Mouse (Mus musculus): ENCODE measurements around the gene Rpa3. TPM values are rescaled to one million over a fixed set of nuclear protein-coding genes. Genes with fewer than 3 reads are reported as not detected.
A peak's percentile ranks its signal among the peaks of the same experiment; 100 is the strongest.

The Rpa3 gene
- polyA plus RNA-seq (2016; fragmentation: Nextera tagmentation; extraction: Ambion mirVana) = 187 and 194 TPM in 2 replicates

DNA sequence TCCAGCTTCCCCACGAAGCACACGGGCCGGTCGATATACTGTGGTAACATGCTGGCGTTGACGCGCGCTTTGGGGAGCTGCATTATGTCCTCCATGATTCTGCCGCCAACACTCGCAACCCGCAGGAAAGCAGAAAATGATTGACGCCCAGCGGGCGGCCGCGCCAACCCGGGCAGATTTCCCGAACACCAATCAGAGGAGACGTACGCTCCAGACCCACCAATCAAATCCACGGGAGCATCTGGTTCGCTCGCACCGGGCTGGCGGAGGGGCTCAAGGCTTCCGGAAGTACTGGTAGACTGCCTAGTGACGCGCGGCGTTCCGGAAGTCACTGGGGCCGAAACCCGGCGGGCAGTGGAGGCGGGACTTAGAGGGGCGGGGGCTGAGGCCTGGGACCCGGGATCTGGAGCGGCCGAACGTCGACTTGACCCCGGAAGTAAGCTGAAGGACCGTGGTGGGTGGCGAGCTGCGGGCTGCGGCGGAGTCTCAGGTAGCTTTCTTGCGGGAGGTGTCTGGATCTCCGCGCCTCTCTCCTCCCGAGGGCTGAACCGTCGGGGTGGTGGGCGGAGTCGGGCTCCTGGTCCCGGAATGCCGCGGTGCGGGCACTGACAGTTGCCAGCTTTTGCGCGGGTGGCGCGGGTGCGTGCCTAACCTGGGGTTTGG lies at the start of gene Rpa3, which contains the start of the genes Umad1 and Gm45062:
Rpa3 (minus strand) TSS at position 170 of the 663 bp plus-strand sequence.
Umad1 (plus strand) TSS at position 285 of the 663 bp plus-strand sequence.
Gm45062 (plus strand) TSS at position 447 of the 663 bp plus-strand sequence.
- H3K27me3 ChIP-seq = no peaks in the 10 kb centered on the region
- peak within 1 kb of the TSS; percentile 81 for H3K4me3 ChIP-seq (replicated peaks)
- peak within 1 kb of the TSS; percentile 82 for H3K9ac ChIP-seq
- peak; percentile 100 for ATAC-seq (ENCODE audit: low FRiP score)
- WGBS = under 1% methylated on average over 63 of the region's 64 CpGs
- H3K36me3 ChIP-seq (replicated peaks) = peaks cover 8% of the 10 kb centered on the region; the same call in 1 of the 2 replicates
- H3K27ac ChIP-seq = peak within 1 kb of the TSS; percentile 86
- no peaks in the 10 kb centered on the region for H3K9me3 ChIP-seq
- peak within 1 kb of the TSS; percentile 87 for H3K4me2 ChIP-seq
- peaks cover 19% of the 10 kb centered on the region for H3K4me1 ChIP-seq

- Histone ChIP-seq H3K4me1 (no peaks in the 10 kb centered on the region), H3K27me3 (no peaks in the 10 kb centered on the region), H3K36me3 (replicated peaks) (no peaks in the 10 kb centered on the region), H3K9me3 (no peaks in the 10 kb centered on the region), H3K4me3 (replicated peaks) (no peak overlapping the region), H3K27ac (no peak overlapping the region), H3K4me2 (no peak overlapping the region), H3K9ac (no peak overlapping the region)
- 85% methylated on average over 6 of the region's 6 CpGs for WGBS
- ATAC-seq (ENCODE audit: low FRiP score) = no peak
These were observed 49.2 kb upstream of the Rpa3 start for GRCm38 (mm10) chr6:8307878-8308775.

- no peak overlapping the region for H3K4me3 ChIP-seq (replicated peaks)
- no peaks in the 10 kb centered on the region for H3K27me3 ChIP-seq
- 0 out of 2 replicates have a peak, but pooled peaks have one; percentile 59 for ATAC-seq (ENCODE audit: low FRiP score)
- H3K9ac ChIP-seq = no peak overlapping the region
- peaks cover 4% of the 10 kb centered on the region; the same call in 1 of the 2 replicates for H3K4me1 ChIP-seq
- no peak overlapping the region for H3K4me2 ChIP-seq
- H3K36me3 ChIP-seq (replicated peaks) = no peaks in the 10 kb centered on the region
- H3K27ac ChIP-seq = 0 out of 2 replicates have a peak overlapping the region, but pooled peaks have one; percentile 31
- 58% methylated on average over 6 of the region's 6 CpGs for WGBS
- H3K9me3 ChIP-seq = no peaks in the 10 kb centered on the region
These were observed 40.3 kb upstream of the Rpa3 start for GRCm38 (mm10) chr6:8299066-8299863.

DNA sequence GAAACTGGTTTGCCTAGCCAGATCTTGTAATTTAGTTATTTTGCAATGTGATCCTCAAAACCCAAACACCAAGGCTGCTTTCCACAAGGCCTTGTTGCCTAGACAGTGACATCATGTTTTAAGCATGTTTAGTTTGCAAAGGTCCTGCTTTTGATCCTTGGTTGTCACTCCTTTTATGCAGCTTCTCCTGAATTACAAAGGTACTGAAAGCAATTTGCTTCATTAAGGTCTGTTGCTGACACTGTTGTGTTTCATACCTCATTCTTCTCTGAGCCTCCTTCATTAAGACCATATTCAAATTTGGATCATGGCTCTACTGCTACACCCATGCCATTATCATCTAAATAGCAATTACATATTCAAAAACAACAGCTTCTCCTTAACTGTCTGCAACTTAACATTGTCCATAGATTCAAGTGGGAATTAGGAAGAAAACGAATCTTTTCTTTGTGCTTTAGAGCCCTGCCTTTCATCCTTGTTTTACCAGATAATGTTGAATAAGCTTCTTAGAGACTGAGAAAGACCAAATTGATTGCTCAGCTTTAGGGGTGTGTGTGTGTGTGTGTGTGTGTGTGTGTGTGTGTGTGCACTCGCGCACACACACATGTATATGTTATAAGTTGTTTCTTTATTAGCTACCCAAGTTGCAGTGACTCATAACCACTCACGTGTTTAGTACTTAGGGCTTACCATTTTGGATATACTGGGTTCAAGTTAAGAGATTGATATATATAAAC lies 35.2 kb upstream of the Rpa3 start:
- Histone ChIP-seq H3K4me2 (no peak overlapping the region), H3K9me3 (no peaks in the 10 kb centered on the region), H3K9ac (no peak overlapping the region), H3K4me1 (peaks cover 6% of the 10 kb centered on the region), H3K4me3 (replicated peaks) (no peak overlapping the region), H3K27ac (no peak overlapping the region), H3K27me3 (no peaks in the 10 kb centered on the region), H3K36me3 (replicated peaks) (no peaks in the 10 kb centered on the region)
- ATAC-seq (ENCODE audit: low FRiP score) = peak; percentile 88
- WGBS = 36% methylated on average over 4 of the region's 4 CpGs

- no peak for ATAC-seq (ENCODE audit: low FRiP score)
- Histone ChIP-seq H3K4me2 (no peak overlapping the region), H3K27ac (no peak overlapping the region), H3K9ac (no peak overlapping the region), H3K4me1 (peaks cover 1% of the 10 kb centered on the region; the same call in 1 of the 2 replicates), H3K9me3 (no peaks in the 10 kb centered on the region), H3K4me3 (replicated peaks) (no peak overlapping the region), H3K36me3 (replicated peaks) (no peaks in the 10 kb centered on the region), H3K27me3 (no peaks in the 10 kb centered on the region)
- WGBS = 80% methylated on average over 4 of the region's 4 CpGs
These were observed 30.0 kb upstream of the Rpa3 start for GRCm38 (mm10) chr6:8288755-8289580.

- Histone ChIP-seq H3K9me3 (no peaks in the 10 kb centered on the region), H3K4me1 (no peaks in the 10 kb centered on the region)
- 96% methylated on average over 3 of the region's 3 CpGs for WGBS
These were observed 27.2 kb upstream of the Rpa3 start for GRCm38 (mm10) chr6:8286146-8286545.

GRCm38 (mm10) chr6:8285401-8285960 lies 26.5 kb upstream of the Rpa3 start:
- Histone ChIP-seq H3K36me3 (replicated peaks) (no peaks in the 10 kb centered on the region), H3K27ac (no peak overlapping the region), H3K27me3 (no peaks in the 10 kb centered on the region), H3K9ac (no peak overlapping the region), H3K4me3 (replicated peaks) (no peak overlapping the region), H3K4me2 (no peak overlapping the region), H3K9me3 (no peaks in the 10 kb centered on the region), H3K4me1 (no peaks in the 10 kb centered on the region)
- 83% methylated on average over 3 of the region's 3 CpGs for WGBS
- no peak for ATAC-seq (ENCODE audit: low FRiP score)

More at GRCm38 (mm10) chr6:8286146-8286545, 27.2 kb upstream of the Rpa3 start:
- H3K27me3 ChIP-seq = no peaks in the 10 kb centered on the region
- H3K4me2 ChIP-seq = no peak overlapping the region
- no peak overlapping the region for H3K9ac ChIP-seq
- ATAC-seq (ENCODE audit: low FRiP score) = no peak
- H3K27ac ChIP-seq = no peak overlapping the region
- H3K36me3 ChIP-seq (replicated peaks) = no peaks in the 10 kb centered on the region
- no peak overlapping the region for H3K4me3 ChIP-seq (replicated peaks)

DNA sequence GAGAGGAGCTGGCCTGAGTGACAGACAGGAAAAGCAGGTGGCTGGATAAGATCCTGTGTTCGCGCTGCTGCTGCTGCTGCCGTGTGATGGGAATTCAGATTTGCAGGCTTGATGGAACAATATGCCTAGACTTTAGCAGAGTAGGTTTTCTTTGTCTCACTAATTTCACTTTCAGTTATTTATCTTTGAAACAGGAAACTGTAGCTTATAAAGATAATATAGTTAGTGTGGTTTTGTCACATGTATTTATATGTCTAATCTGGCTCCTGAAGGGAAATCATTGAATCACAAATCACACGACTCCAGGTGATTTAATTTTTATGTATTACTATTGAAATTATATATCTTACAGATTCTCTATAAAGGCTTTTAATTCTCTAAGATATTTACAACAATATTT lies 24.3 kb upstream of the Rpa3 start:
- H3K9me3 ChIP-seq = no peaks in the 10 kb centered on the region
- H3K4me3 ChIP-seq (replicated peaks) = no peak overlapping the region
- no peaks in the 10 kb centered on the region for H3K27me3 ChIP-seq
- ATAC-seq (ENCODE audit: low FRiP score) = no peak
- 89% methylated on average over 4 of the region's 4 CpGs for WGBS
- no peaks in the 10 kb centered on the region for H3K4me1 ChIP-seq
- no peak overlapping the region for H3K4me2 ChIP-seq
- H3K36me3 ChIP-seq (replicated peaks) = peaks cover 4% of the 10 kb centered on the region
- H3K9ac ChIP-seq = no peak overlapping the region
- H3K27ac ChIP-seq = no peak overlapping the region

DNA sequence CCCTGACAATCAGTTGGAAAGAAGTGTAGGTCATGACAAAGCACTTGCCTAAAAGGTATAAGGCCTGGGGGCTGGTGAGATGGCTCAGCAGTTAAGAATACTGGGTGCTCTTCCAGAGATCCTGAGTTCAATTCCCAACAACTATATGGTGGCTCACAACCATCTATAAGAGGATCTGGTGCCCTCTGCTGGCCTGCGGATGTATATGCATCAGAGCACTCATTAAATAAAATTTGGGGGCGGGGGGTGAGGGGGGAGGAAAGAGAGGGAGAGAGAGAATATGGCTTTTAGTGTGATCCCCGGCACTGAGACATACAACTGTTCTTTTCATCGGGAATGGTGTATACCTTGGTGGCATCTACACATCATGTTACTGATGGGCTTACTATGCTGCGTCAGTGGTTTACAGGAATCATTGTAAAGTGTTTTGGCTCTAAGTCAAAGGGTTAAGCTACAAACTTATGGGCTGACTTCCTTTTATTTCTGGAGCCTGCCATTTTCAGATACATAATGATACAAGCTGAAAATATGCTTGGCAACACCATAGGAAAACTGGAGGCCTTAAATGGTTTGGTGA lies 19.5 kb upstream of the Rpa3 start:
- Histone ChIP-seq H3K4me2 (no peak overlapping the region), H3K27me3 (no peaks in the 10 kb centered on the region), H3K9ac (no peak overlapping the region), H3K4me1 (no peaks in the 10 kb centered on the region), H3K4me3 (replicated peaks) (no peak overlapping the region), H3K36me3 (replicated peaks) (peaks cover 4% of the 10 kb centered on the region), H3K9me3 (no peaks in the 10 kb centered on the region), H3K27ac (no peak overlapping the region)
- no peak for ATAC-seq (ENCODE audit: low FRiP score)
- 78% methylated on average over 5 of the region's 5 CpGs for WGBS

- Histone ChIP-seq H3K27ac (no peak overlapping the region), H3K9ac (no peak overlapping the region), H3K4me1 (no peaks in the 10 kb centered on the region), H3K36me3 (replicated peaks) (peaks cover 4% of the 10 kb centered on the region), H3K27me3 (no peaks in the 10 kb centered on the region), H3K9me3 (no peaks in the 10 kb centered on the region), H3K4me3 (replicated peaks) (no peak overlapping the region), H3K4me2 (no peak overlapping the region)
- 79% methylated on average over 4 of the region's 4 CpGs for WGBS
- no peak for ATAC-seq (ENCODE audit: low FRiP score)
These were observed 17.5 kb upstream of the Rpa3 start for GRCm38 (mm10) chr6:8276431-8276830.

Measured in forebrain, embryonic 12.5 days (tissue).